Mouse (Mus musculus) inflammation-experienced regulatory T-cells, adult 6 months (primary cell): ENCODE measurements around the gene Galnt6. TPM values are rescaled to one million over a fixed set of nuclear protein-coding genes. Genes with fewer than 3 reads are reported as not detected.

Experiments
- ATAC-seq: one replicate; pipeline ENCODE4 v1.8.0; 2017
- polyA plus RNA-seq, 3 experiments: library from polyadenylated mRNA; unstranded; fragments of 100-300 nt; shearing (Covaris generic); gene quantifications; one replicate each; pipeline ENCODE4 v1.2.1; 2017

Gene Galnt6
- polyA plus RNA-seq, 3 experiments from 2014 or later = 55.3 to 67.0 (median 65.0) TPM

DNA sequence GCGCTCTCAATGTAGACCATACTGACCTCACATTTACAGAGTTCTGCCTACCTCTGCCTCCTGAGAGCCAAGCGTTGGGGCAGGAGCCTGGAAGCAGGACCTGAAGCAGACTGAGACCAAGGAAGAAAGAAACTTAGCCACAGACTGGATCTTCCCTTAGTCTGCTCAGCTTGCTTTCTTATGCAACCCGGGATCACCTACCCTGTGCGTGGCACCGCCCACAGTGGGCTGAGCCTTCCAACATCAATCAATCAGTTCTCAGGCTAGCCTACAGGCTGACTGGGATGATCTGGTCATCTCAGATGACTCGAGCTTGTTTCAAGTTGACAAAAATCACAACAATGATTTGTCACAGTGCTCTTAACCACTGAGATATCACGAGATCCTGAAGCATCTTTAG, 24.9 kb upstream of the Galnt6 start:
- ATAC-seq = no peak

DNA sequence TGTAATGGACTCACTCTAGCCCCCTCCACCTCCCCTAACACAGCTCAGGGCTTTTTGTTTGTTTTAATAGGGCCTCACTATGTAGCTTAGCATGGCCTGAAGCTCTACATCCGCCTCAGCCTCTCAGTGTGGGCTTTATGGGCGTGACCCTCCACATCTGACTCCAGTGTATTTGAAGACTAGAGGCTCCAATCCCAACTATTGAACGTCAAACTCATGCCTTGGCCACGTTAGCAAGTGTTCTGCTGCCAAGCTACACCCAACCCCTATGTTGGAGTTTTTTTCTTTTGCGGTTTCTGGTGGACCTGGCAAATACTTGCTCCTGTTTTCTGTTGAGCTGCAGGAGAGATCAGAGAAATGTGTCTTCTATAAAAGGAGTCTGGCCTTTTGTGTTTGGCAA, 23.9 kb upstream of the Galnt6 start:
- ATAC-seq = no peak

DNA sequence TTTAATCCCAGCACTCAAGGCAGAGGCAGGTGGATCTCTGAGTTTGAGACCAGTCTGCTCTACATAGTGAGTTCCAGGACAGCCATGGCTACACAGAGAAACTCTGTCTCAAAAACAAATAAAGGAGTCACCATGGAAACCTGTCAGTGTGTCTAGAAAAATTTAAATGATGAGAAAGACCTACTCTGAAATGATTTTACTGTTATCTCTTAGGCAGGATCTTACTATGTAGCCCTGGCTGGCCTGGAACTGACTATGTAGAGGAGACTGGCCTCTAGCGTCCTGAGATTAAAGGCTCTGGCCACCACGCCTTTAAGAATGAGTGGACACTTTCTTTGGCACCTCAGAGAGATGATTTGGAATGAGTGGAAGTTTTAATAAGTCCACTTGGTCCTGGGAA, 23.3 kb upstream of the Galnt6 start:
- no peak for ATAC-seq

DNA sequence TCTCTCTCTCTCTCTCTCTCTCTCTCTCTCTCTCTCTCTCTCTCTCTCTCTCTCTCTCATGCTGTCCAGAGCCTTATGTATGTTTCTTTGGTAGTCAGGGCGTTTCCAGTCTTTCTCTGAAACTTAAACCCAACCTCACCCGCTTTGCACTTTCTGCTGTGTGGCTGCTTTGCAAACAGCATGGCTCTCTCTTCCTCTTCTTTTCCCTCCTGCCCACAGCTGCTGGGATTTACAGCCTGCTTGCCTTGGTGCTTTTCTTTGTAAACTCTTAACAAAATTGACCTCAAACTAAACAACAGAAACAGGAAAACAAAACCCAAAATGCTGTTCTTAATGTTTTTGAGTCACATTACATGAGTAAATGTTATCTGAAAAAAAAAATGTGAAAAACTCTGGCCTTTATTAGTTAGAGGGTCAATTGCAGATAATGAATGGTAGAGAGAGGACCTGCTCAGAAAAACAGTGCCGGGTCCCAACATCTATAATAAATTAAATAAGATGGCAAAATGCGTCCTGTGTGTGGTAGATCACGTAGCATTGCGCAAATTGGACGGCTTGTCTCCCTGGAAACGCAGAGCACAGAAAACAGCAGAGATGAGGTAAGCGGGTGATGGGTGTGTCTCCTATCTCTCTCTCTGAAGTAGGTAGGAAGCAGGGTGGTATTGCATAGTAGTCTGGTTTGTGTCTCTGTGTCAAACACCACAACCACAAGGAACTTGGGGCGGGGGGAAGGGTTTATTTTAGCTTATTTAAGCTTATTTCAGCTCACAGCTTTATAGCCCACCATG, 20.8 kb upstream of the Galnt6 start:
- ATAC-seq = peak; percentile 74

- ATAC-seq = no peak
These were observed 19.4 kb upstream of the Galnt6 start for GRCm38 (mm10) chr15:100748584-100748983.

DNA sequence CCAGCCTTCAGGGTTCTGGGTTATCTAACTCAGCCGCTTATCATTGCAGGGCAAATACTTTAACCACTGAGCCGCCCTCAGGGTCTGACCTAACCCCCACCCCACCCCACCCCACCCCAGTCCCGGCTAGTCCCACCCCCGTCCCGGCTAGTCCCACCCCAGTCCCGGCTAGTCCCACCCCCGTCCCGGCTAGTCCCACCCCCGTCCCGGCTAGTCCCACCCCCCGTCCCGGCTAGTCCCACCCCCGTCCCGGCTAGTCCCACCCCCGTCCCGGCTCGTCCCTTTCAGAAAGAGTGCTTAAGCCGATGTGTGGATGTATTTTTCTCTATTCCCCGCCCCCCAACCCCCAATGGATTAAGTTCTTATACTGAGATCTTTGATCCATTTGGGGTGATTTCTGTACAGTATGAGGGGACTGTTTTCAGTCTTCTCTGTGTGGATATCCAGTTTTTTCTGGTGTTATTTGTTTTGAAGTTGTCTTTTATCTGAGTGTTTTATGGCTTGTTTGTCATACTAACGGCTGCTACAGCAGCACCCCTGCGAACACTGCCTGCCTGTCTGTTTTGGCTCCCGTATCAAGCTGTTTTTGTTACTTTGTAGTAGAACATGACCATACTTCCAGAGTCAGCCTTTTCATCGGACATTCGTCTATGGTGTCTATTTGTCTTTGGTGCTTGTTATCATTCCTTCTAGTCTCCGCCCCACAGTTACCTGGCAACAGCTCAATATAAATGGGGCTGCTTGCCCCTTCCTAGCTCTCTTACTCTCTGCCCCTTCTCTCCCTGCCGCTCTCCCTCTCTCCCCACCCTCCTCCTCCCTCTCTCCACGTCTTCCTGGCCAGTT, 18.2 kb upstream of the Galnt6 start:
- no peak for ATAC-seq

DNA sequence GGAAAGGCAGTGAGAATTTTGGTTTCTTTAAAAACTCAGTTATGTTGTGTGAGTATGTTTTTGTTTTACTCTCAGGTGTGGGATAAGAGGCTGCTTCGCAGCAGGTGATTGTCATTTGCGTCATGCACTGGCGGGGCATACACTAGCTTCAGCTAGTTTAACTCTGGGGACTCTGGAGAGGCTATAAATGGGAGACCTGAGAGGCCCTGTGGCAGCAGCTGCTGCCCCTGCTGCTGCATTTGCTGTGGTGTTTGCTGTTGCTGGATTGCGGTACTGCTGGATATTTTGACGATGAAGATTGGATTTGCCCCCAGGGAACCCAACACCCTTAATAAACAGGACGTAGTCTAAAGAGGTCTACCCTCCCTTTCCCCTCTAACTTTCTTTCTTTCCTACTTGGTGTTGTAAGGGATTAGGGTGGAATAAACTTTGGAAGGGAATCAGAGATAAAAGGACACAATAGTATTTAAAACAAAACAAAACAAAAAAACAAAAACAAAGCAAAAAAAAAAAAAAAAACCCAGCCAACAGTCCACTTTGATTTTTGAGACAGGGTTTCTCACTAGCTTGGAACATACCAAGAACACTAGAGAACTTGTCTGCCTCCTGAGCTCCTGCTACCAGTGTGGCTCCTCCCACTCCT, 17.4 kb upstream of the Galnt6 start:
- no peak for ATAC-seq

GRCm38 (mm10) chr15:100743238-100743637, 14.1 kb upstream of the Galnt6 start:
- ATAC-seq = no peak

- no peak for ATAC-seq
These were observed 10.3 kb upstream of the Galnt6 start for GRCm38 (mm10) chr15:100739442-100739841.

DNA sequence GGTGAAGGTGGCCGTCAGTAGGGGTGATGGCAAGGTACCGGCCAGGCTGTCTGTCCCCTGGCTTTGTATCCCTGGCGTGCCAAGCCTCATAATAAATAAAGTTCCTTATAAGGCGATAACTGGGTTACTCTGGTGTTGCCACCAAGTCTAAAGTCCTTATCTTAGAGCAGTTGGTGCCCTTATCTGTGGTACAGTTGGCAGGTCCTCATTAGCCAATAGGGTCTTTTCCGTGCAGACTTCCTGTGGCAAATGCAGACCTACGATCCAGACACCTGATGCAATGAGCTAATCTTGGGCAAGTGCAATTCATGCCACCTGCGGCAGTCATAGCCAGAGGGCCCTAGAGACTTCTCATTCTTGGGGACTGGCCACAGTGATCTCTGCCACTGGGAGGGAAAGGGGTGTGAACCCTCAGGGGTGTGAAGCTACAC, 9.2 kb upstream of the Galnt6 start:
- no peak for ATAC-seq

GRCm38 (mm10) chr15:100737667-100738066, 8.5 kb upstream of the Galnt6 start:
- ATAC-seq = no peak

- no peak for ATAC-seq
These were observed 6.8 kb upstream of the Galnt6 start for GRCm38 (mm10) chr15:100735953-100736300.

GRCm38 (mm10) chr15:100735095-100735952, 6.1 kb upstream of the Galnt6 start:
- no peak for ATAC-seq

DNA sequence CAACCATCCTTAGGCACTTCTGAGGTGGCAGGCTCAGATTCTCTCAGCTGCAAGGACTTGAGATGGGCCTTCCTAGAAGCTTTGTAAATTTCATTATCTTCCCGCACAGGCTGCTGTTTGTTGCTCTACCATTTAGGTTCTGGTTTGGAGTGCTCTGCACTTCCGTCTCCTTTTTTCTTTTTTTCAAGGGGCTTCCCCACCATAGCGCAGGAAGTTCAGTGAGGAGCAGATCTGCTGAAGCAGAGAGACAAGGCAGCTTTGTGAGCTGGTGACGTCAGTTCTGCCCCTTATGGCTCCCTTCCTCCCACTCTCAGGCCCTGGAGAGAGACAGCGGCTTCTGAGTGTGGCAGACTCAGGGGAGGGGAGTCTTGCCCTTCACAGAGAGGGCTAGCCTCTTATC, 3.4 kb upstream of the Galnt6 start:
- peak; percentile 92 for ATAC-seq

- no peak for ATAC-seq
These were observed 1.9 kb upstream of the Galnt6 start for GRCm38 (mm10) chr15:100731081-100731480.

- ATAC-seq = no peak
These were observed 590 bp downstream of the Galnt6 start for GRCm38 (mm10) chr15:100728586-100728985.

DNA sequence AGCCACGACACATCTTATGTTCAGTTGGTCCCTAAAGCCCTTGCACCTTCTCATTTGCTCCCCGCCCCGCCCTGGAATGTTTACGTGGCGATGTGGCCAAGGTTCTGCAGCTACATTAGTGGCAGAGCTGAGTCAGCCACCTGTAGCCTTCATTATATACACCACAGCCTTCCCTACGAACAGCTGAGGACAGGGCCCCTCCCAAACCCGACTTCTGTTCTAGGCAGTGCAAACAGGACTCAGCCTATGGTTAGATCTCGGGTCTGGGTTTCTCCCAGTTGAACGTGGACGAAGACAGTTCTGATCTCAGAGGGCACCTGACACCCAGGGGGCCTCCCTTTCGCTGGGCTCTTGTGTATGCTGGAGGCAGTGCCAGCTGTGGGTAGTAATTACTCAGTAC, 1.3 kb downstream of the Galnt6 start:
- peak; percentile 23 for ATAC-seq

GRCm38 (mm10) chr15:100726721-100727120, 2.5 kb downstream of the Galnt6 start:
- no peak for ATAC-seq

DNA sequence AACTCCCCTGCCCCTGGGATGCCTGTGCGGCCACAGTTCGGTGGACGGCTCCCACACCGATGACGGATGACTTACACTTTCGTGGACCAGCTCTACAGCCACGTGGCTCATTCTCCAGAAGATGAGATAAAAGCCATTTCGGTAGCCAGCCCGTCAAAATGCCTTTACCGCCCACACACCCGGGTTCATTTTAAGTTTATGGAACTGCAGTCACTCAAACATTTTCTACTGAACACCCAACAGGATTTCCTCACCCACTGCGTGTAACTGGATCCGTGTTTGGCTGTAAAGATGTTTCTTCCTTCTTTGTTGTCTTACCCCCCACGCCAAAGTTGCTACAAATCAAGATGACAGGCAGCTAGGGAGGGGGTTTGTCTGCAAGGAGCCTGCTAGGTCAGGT, 5.7 kb downstream of the Galnt6 start:
- ATAC-seq = peak; percentile 47

- no peak for ATAC-seq
These were observed 6.6 kb downstream of the Galnt6 start for GRCm38 (mm10) chr15:100722564-100722963.

DNA sequence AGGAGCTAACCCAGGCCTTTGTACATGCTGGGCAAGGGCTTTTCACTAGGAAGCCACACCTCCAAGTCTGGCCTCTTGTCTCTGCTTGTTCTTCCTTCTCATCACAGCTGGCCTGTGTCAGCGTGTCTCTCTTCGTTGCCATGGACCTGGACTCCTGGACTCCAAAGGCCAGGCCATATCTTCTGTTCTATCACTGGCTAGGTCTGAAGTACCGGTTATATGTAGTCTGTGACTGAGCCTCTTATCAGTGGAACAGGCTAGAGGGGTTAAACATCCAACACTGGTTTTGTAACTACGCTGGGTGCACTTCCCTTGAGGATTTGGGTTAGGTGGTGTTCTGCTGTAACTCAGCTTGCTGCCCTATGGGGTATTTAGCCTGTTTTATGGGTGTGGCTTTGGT, 7.2 kb downstream of the Galnt6 start:
- no peak for ATAC-seq

GRCm38 (mm10) chr15:100721445-100721844, 7.7 kb downstream of the Galnt6 start:
- no peak for ATAC-seq
